In genomic region chr17:74394381-74394780, GRCm38 (mm10) we compare ENCODE assay signal across 8 mouse cellular contexts. TPM values are rescaled to one million over a fixed set of nuclear protein-coding genes. Genes with fewer than 3 reads are reported as not detected.
A peak's percentile ranks its signal among the peaks of the same experiment; 100 is the strongest.
DNase-seq lines count a peak whose midpoint lies in the region; ATAC-seq and TF ChIP-seq lines count a peak whose summit lies in the region.

No protein-coding gene starts in this region.

- H3K9me3 ChIP-seq in lung, embryonic 14.5 days (ENCODE audit: low read depth, low read length): no peaks in the 10 kb centered on the region
- no peaks in the 10 kb centered on the region for H3K9me3 ChIP-seq in intestine, embryonic 16.5 days (ENCODE audit: control insufficient read depth, low read length)
- no peaks in the 10 kb centered on the region for H3K9me3 ChIP-seq in neural tube, embryonic 14.5 days (ENCODE audit: control insufficient read depth, low read length)

- ATAC-seq in lung, embryonic 14.5 days (ENCODE audit: insufficient read depth): no peak
- 0 out of 2 replicates have a peak, but pooled peaks have one; percentile 2 for ATAC-seq in intestine, embryonic 16.5 days
- no peak for ATAC-seq in neural tube, embryonic 14.5 days (ENCODE audit: low read depth)

- peaks cover 5% of the 10 kb centered on the region; the same call in 1 of the 2 replicates for H3K4me1 ChIP-seq in lung, embryonic 14.5 days (ENCODE audit: insufficient read depth)
- H3K4me1 ChIP-seq in intestine, embryonic 16.5 days (ENCODE audit: control insufficient read depth, insufficient read depth, low read length): peaks cover 12% of the 10 kb centered on the region
- H3K4me1 ChIP-seq in neural tube, embryonic 14.5 days (ENCODE audit: control insufficient read depth, insufficient read depth, low read length): peaks cover 8% of the 10 kb centered on the region; the same call in 1 of the 2 replicates
- H3K4me1 ChIP-seq in cerebellum, adult 2 months (ENCODE audit: control insufficient read depth, insufficient read depth, low read length): 0 out of 2 replicates have a peak, but pooled peaks cover 2% of the 10 kb centered on the region

- no peak overlapping the region for H3K9ac ChIP-seq in lung, embryonic 14.5 days
- no peak overlapping the region for H3K9ac ChIP-seq in intestine, embryonic 16.5 days (ENCODE audit: low read depth, low read length)
- H3K9ac ChIP-seq in neural tube, embryonic 14.5 days (replicated peaks; ENCODE audit: low read depth, low read length): no peak overlapping the region

- intact Hi-C loops in heart, postnatal 25 days (cut with DNase I): no loop called here

- TF ChIP-seq CTCF in lung, embryonic 14.5 days (IDR thresholded peaks at IDR 0.05; ENCODE audit: low read depth): no peak
- no peak for TF ChIP-seq CTCF in cerebellum, adult 2 months (IDR thresholded peaks at IDR 0.05; ENCODE audit: borderline replicate concordance, insufficient read depth, low read depth, low read length)

- H3K27ac ChIP-seq in lung, embryonic 14.5 days (ENCODE audit: low read depth): no peak overlapping the region
- peak overlapping the region; percentile 92 for H3K27ac ChIP-seq in intestine, embryonic 16.5 days (ENCODE audit: low read length)
- H3K27ac ChIP-seq in neural tube, embryonic 14.5 days (ENCODE audit: low read depth, low read length): no peak overlapping the region
- H3K27ac ChIP-seq in cerebellum, adult 2 months (ENCODE audit: insufficient read depth, low read length): no peak overlapping the region

- peak overlapping the region; percentile 79 for H3K4me2 ChIP-seq in lung, embryonic 14.5 days
- H3K4me2 ChIP-seq in intestine, embryonic 16.5 days (ENCODE audit: low read depth, low read length): peak overlapping the region; percentile 67; the same call in 1 of the 2 replicates
- peak overlapping the region; percentile 71; the same call in 1 of the 2 replicates for H3K4me2 ChIP-seq in neural tube, embryonic 14.5 days (ENCODE audit: low read depth, low read length)

- 69% methylated on average over 2 of the region's 2 CpGs for WGBS in lung, embryonic 14.5 days
- WGBS in intestine, embryonic 16.5 days: 87% methylated on average over 2 of the region's 2 CpGs
- WGBS in neural tube, embryonic 14.5 days: 74% methylated on average over 2 of the region's 2 CpGs
- 74% methylated on average over 2 of the region's 2 CpGs for WGBS in cerebellum, adult 2 months

- no peak for TF ChIP-seq POLR2A in cerebellum, adult 2 months (IDR thresholded peaks at IDR 0.05; ENCODE audit: borderline replicate concordance, insufficient read depth, low read length)

- peak overlapping the region; percentile 96; the same call in 1 of the 2 replicates for H3K4me3 ChIP-seq in lung, embryonic 14.5 days (ENCODE audit: low read depth, low read length)
- peak overlapping the region; percentile 89; the same call in 1 of the 2 replicates for H3K4me3 ChIP-seq in intestine, embryonic 16.5 days (ENCODE audit: low read length)
- H3K4me3 ChIP-seq in neural tube, embryonic 14.5 days (ENCODE audit: low read depth, low read length): no peak overlapping the region
- no peak overlapping the region for H3K4me3 ChIP-seq in cerebellum, adult 2 months (replicated peaks; ENCODE audit: insufficient read depth, low read depth, low read length)

- no peaks in the 10 kb centered on the region for H3K27me3 ChIP-seq in lung, embryonic 14.5 days (ENCODE audit: insufficient read depth, low read length)
- no peaks in the 10 kb centered on the region for H3K27me3 ChIP-seq in intestine, embryonic 16.5 days (replicated peaks; ENCODE audit: control insufficient read depth, insufficient read depth, low read length)
- no peaks in the 10 kb centered on the region for H3K27me3 ChIP-seq in neural tube, embryonic 14.5 days (ENCODE audit: control insufficient read depth, insufficient read depth, low read length)
- no peaks in the 10 kb centered on the region for H3K27me3 ChIP-seq in cerebellum, adult 2 months (ENCODE audit: control insufficient read depth, insufficient read depth, low read length)

- peak; percentile 68 for DNase-seq in heart, adult 11 months
- no peak for DNase-seq in heart, postnatal 25 days (ENCODE audit: low spot score)
- no peak for DNase-seq in lung, embryonic 14.5 days
- no peak for DNase-seq in lung, postnatal 36 days
- DNase-seq in left cerebral cortex, adult 9 months (ENCODE audit: low spot score in 2 of 2): no peak
- DNase-seq in cerebellum, adult 2 months: no peak

- H3K36me3 ChIP-seq in lung, embryonic 14.5 days (ENCODE audit: insufficient read depth): 0 out of 2 replicates have a peak, but pooled peaks cover 5% of the 10 kb centered on the region
- H3K36me3 ChIP-seq in intestine, embryonic 16.5 days (ENCODE audit: control insufficient read depth, insufficient read depth, low read length): no peaks in the 10 kb centered on the region
- peaks cover 4% of the 10 kb centered on the region; the same call in 1 of the 2 replicates for H3K36me3 ChIP-seq in neural tube, embryonic 14.5 days (ENCODE audit: control insufficient read depth, insufficient read depth, low read length)

RNA-seq across cellular contexts. Expression of gene Slc30a6, which starts 1.0 kb away (rescaled TPM):
- total RNA-seq in heart, postnatal 25 days (2021): 10 to 100 TPM in 1 of 2 experiments, 1 to 10 TPM in 1; 9.5 to 11.9 TPM
- 40.0 and 42.6 TPM in 2 replicates for polyA plus RNA-seq in lung, embryonic 14.5 days (2014; fragmentation: Nextera tagmentation; extraction: Ambion mirVana)
- 43.0 and 45.9 TPM in 2 replicates for polyA plus RNA-seq in intestine, embryonic 16.5 days (2015; fragmentation: Nextera tagmentation; extraction: Ambion mirVana)
- polyA plus RNA-seq in neural tube, embryonic 14.5 days (2014; fragmentation: Nextera tagmentation; extraction: Ambion mirVana): 30.6 and 34.3 TPM in 2 replicates
- polyA plus RNA-seq in cerebellum, adult 2 months (2012; rRNA removed): 23.0 and 24.8 TPM in 2 replicates

RNA-seq across cellular contexts. Expression of gene Spast, which starts 55.6 kb away (rescaled TPM):
- total RNA-seq in heart, postnatal 25 days (2021): 10 to 100 TPM; 28.6 to 31.0 TPM
- 25.8 and 26.7 TPM in 2 replicates for polyA plus RNA-seq in lung, embryonic 14.5 days (2014; fragmentation: Nextera tagmentation; extraction: Ambion mirVana)
- 8.5 and 8.8 TPM in 2 replicates for polyA plus RNA-seq in intestine, embryonic 16.5 days (2015; fragmentation: Nextera tagmentation; extraction: Ambion mirVana)
- 48.5 and 51.5 TPM in 2 replicates for polyA plus RNA-seq in neural tube, embryonic 14.5 days (2014; fragmentation: Nextera tagmentation; extraction: Ambion mirVana)
- 24.4 and 24.6 TPM in 2 replicates for polyA plus RNA-seq in cerebellum, adult 2 months (2012; rRNA removed)

Comparison
In these comparisons a context has a peak if more than half of its experiments do, and no peak if none do; other contexts are left out.
1. H3K4me3 ChIP-seq: peak in lung, embryonic 14.5 days (single experiment) and intestine, embryonic 16.5 days (single experiment); none in neural tube, embryonic 14.5 days (single experiment) and cerebellum, adult 2 months (single experiment).
2. Peak in every context shown above with its lines, with median percentiles within 50 percentile points of each other: H3K4me2 ChIP-seq.